Mouse (Mus musculus) cerebellum, adult 9-10 months (tissue): Measurements from ENCODE around the gene Akr1c21.
A peak's percentile ranks its signal among the peaks of the same experiment; 100 is the strongest.
"Not testable (repeated sequence)": the region's sequence is repeated elsewhere in the genome, so short reads cannot be mapped to it uniquely, and the experiment has no call there.

Experiments used
- DNase-seq: peaks from one replicate; pipeline ENCODE4 v3.0.0; 2022

Akr1c21 gene

DNA sequence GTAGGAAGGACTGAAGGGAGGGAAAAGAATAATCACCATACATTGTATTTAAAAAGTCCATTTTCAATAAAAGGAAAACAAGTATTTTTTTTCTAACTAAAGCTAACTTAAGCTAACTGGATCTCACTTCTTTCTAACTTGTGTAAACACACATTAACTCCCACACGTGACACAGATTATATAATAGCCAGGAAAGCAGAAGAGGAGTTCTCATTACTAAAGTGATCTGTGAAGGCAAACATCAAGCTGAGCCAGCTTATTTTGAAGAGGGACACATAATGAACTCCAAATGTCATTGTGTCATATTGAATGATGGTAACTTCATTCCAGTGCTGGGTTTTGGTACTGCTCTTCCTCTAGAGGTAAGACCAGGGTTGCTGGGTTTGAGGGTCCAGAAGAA lies at the start of gene Akr1c21:
Gene Akr1c21, plus strand, starts transcription at position 205 of the 400 bp plus-strand sequence.
- no peak for DNase-seq

DNA sequence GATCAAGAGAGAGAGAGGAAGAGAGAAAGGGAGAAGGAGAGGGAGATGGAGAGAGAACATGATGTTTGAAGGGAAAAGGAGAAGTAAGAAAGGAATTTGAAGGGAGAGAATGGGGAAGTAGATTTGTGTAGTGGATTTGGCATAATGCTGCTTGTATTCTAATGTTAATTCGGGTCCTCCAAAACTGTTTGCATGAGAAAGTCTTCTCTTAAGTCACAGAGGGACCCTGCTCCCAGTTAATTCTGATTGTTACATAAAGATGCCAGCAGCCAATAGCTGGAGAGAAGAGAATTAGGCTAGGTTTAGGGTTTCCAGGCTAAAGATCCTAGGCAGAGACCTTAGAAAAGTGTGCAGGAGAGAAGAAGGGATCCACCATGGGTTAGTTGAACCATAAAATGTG lies 14.7 kb upstream of the Akr1c21 start:
- no peak for DNase-seq

- no peak for DNase-seq
Observed at GRCm38 (mm10) chr13:4560500-4560899, 13.4 kb upstream of the Akr1c21 start.

DNA sequence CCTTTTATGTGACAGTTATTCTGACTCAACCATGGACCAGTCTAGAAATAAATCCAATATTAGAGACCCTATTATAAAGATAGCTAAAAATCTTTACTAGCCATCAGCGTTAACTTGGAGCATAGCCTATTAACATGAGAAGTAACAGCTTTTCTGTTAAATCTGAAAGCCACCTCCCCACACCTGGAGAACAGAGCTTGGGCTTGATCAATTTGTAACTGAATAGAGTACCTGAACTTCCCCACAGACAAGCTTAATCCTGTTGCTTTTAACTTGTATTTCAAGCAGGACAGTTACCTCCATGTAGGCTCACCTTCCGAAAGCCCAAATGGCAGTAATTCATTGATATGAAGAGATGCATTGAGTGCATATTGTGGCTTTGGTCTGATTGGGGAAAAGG lies 7.9 kb upstream of the Akr1c21 start:
- DNase-seq, result no peak

DNA sequence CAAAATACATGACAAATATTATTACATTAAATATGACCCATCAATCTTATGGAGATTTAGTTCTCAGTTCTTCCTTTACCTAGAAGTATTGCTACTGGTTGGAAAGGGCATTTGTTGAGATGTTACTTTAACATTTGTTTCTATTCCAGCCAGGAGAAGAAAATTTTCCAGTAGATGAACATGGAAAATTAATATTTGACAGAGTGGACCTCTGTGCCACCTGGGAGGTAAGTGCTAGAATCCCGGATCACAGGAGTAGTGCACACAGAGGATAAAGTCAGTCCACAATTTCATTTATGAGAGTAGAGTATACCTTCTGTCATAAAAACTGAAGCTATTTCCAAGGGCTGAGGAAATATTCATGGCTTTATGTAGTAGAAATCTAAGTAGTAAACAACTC lies 3.0 kb downstream of the Akr1c21 start:
- no peak for DNase-seq

GRCm38 (mm10) chr13:4603431-4603830 lies 29.6 kb downstream of the Akr1c21 start:
- DNase-seq, result not testable (repeated sequence)

- no peak for DNase-seq
Observed at GRCm38 (mm10) chr13:4606821-4607220, 32.9 kb downstream of the Akr1c21 start.

DNA sequence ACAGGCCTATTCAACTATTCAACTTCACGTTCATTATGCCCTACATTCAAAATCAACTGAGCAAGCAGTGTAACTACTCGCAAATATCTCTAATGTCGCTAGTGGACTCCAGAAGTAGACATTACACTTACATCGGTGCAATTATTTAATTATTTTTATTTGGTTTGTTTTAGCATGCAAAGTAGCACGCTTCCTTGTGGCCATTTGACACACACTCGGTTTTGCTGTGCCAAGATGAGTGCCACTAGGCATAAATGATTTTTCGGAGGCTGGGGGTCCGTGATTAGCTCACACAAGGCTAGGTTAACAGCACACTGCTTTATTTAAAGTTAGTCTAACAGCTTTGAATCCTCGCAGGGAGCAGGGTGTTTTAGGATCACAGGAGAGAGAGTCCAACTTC lies 34.7 kb downstream of the Akr1c21 start:
- DNase-seq, result no peak

- DNase-seq, result peak; percentile 97
Observed at GRCm38 (mm10) chr13:4608961-4609409, 35.1 kb downstream of the Akr1c21 start, which contains the start of gene Akr1e1. TSS of gene Akr1e1 (minus strand) at chr13:4609174.

- DNase-seq, result peak; percentile 35
Observed at GRCm38 (mm10) chr13:4610902-4611301, 37.0 kb downstream of the Akr1c21 start.
